Mouse (Mus musculus) kidney, adult 2 months (tissue): ENCODE results near the gene 1190005I06Rik.
A peak's percentile ranks its signal among the peaks of the same experiment; 100 is the strongest.

Source experiments
- CTCF ChIP-seq: fragments of 200-500 bp; conservative IDR thresholded peaks from 2 replicates; pipeline ENCODE4 v1.5.1; 2011; ENCODE audit warnings: low read depth, mild to moderate bottlenecking, control low read depth, low read length, moderate library complexity, mixed read lengths; ENCODE audit not compliant: insufficient read depth, insufficient read length
- POLR2A ChIP-seq: fragments of 200-500 bp; IDR thresholded peaks from one replicate; pipeline ENCODE4 v1.6.1; 2011; ENCODE audit warnings: low read depth, low read length, control low read depth

DNA sequence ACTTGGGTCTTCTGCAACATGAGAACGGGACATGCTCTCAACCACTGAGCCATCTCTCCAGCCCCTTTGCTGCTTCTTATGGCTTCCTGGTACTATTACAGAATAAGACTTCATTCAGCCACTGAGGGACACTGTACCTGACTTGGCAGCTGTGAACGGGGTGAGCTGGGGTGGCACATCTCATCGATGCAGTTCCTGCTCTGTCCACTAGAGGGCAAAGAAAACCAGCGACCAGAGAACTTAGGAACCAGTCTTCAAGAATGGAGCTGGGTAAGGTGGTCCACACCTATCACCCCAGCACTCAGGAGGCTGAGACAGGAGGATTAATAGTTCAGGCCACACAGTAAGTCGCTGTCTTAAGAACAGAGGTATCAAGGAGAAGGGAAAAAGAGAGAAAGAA lies 51.5 kb downstream of the 1190005I06Rik start:
- peak; percentile 80 for TF ChIP-seq CTCF
- no peak for TF ChIP-seq POLR2A
